Mouse (Mus musculus): ENCODE measurements around the gene Mrps14. TPM values are rescaled to one million over a fixed set of nuclear protein-coding genes. Genes with fewer than 3 reads are reported as not detected.

Gene Mrps14
- polyA plus RNA-seq, 1 experiment from 2014 or later = 145 TPM

Other genes starting within 250 kb of the Mrps14 start
- gene 4930523C07Rik, start 150.8 kb upstream of the Mrps14 start, polyA plus RNA-seq (2014; fragmentation: Nextera tagmentation; extraction: Ambion mirVana) = 2.8 and 2.9 TPM in 2 replicates
- gene Tnn, start 41.6 kb upstream of the Mrps14 start, polyA plus RNA-seq (2014; fragmentation: Nextera tagmentation; extraction: Ambion mirVana) = 0.09 TPM in 1 of 2 replicates, not detected in the other
- gene Cacybp, start 17.7 kb downstream of the Mrps14 start, polyA plus RNA-seq (2014; fragmentation: Nextera tagmentation; extraction: Ambion mirVana) = 279 and 292 TPM in 2 replicates